Mouse (Mus musculus) CH12.LX (cell line): ENCODE data around the gene Rnf151. TPM values are rescaled to one million over a fixed set of nuclear protein-coding genes. Genes with fewer than 3 reads are reported as not detected.
A peak's percentile ranks its signal among the peaks of the same experiment; 100 is the strongest.
"Not testable (repeated sequence)": the region's sequence is repeated elsewhere in the genome, so short reads cannot be mapped to it uniquely, and the experiment has no call there.

Experiments
- DNase-seq: peaks from one replicate; pipeline ENCODE4 v3.0.0-alpha.2; 2013; ENCODE audit errors: extremely low read depth
- H3K27ac ChIP-seq: 2 replicates; pipeline ENCODE4 v1.5.1; 2012; ENCODE audit warnings: low read depth, mild to moderate bottlenecking, control low read depth, moderate library complexity; ENCODE audit not compliant: insufficient read depth
- H3K27me3 ChIP-seq: replicated peaks from 2 replicates; pipeline ENCODE3; 2012; ENCODE audit warnings: inconsistent platforms
- H3K36me3 ChIP-seq, 2 experiments: replicated peaks in 1 of 2; 2 replicates each; pipeline versions ENCODE3 to v1.6.1; 2012; ENCODE audit warnings: inconsistent platforms in 1 of 2, low read length in 1 of 2, mild to moderate bottlenecking in 1 of 2, mixed read lengths in 1 of 2, moderate library complexity in 1 of 2; ENCODE audit not compliant: control insufficient read depth in 1 of 2, insufficient read depth in 1 of 2
- H3K4me1 ChIP-seq, 2 experiments: 2 replicates each; pipeline ENCODE4 v1.6.1; 2012; ENCODE audit warnings: inconsistent platforms in 1 of 2, moderate library complexity in 1 of 2; ENCODE audit not compliant: insufficient read depth in 2 of 2, control insufficient read depth in 1 of 2
- H3K4me2 ChIP-seq: 2 replicates; pipeline ENCODE4 v1.6.1; 2012; ENCODE audit warnings: low read depth, mild to moderate bottlenecking, control low read depth; ENCODE audit not compliant: poor library complexity, insufficient read depth, severe bottlenecking
- H3K4me3 ChIP-seq, 3 experiments: fragments of 150-350 bp in 1 of 3; sonication (generic) in 1 of 3; replicated peaks in 1 of 3; 2 replicates each; pipeline versions ENCODE3 to v1.5.1; 2011 to 2012; ENCODE audit warnings: low read depth in 2 of 3, low read length in 2 of 3, mild to moderate bottlenecking in 2 of 3, moderate library complexity in 2 of 3, control low read depth in 1 of 3, improper control_type of control experiment in 1 of 3, inconsistent platforms in 1 of 3, mixed read lengths in 1 of 3; ENCODE audit not compliant: poor library complexity in 1 of 3
- H3K79me2 ChIP-seq: replicated peaks from 2 replicates; pipeline ENCODE4 v1.6.1; 2012; ENCODE audit warnings: mild to moderate bottlenecking, moderate library complexity; ENCODE audit not compliant: control insufficient read depth, poor library complexity, insufficient read depth, severe bottlenecking; ENCODE audit errors: extremely low read depth
- H3K9ac ChIP-seq: 2 replicates; pipeline ENCODE4 v1.6.1; 2012; ENCODE audit warnings: low read depth, mild to moderate bottlenecking, control low read depth, moderate library complexity; ENCODE audit not compliant: insufficient read depth
- H3K9me3 ChIP-seq: replicated peaks from 2 replicates; pipeline ENCODE3; 2012; ENCODE audit warnings: low read length, inconsistent platforms, mixed read lengths
- CHD1 ChIP-seq: IDR thresholded peaks from 2 replicates; pipeline ENCODE4 v1.6.1; 2012; ENCODE audit warnings: low read depth, low read length, improper control_type of control experiment, inconsistent platforms
- CHD2 ChIP-seq: IDR thresholded peaks from 2 replicates; pipeline ENCODE4 v1.6.1; 2011; ENCODE audit warnings: low read length, improper control_type of control experiment
- JUN ChIP-seq: IDR thresholded peaks from 2 replicates; pipeline ENCODE4 v1.6.1; 2011; ENCODE audit warnings: low read depth, mild to moderate bottlenecking, low read length, improper control_type of control experiment, moderate library complexity; ENCODE audit not compliant: insufficient read depth
- MAZ ChIP-seq: IDR thresholded peaks from 2 replicates; pipeline ENCODE4 v1.6.1; 2012; ENCODE audit warnings: low read depth, mild to moderate bottlenecking, inconsistent platforms, low read length, improper control_type of control experiment, moderate library complexity
- NRF1 ChIP-seq: IDR thresholded peaks from 2 replicates; pipeline ENCODE4 v1.6.1; 2014; ENCODE audit warnings: low read depth, mild to moderate bottlenecking, inconsistent platforms, low read length, improper control_type of control experiment, moderate library complexity
- POLR2A ChIP-seq: IDR thresholded peaks from 2 replicates; pipeline ENCODE4 v1.6.1; 2011; ENCODE audit warnings: low read depth, mild to moderate bottlenecking, improper control_type of control experiment, low read length
- POLR2AphosphoS2 ChIP-seq: IDR thresholded peaks from 2 replicates; pipeline ENCODE4 v1.6.1; 2011; ENCODE audit warnings: low read depth, low read length, improper control_type of control experiment
- ZMIZ1 ChIP-seq: IDR thresholded peaks from 2 replicates; pipeline ENCODE4 v1.6.1; 2012; ENCODE audit warnings: low read depth, mild to moderate bottlenecking, inconsistent platforms, low read length, improper control_type of control experiment
- ZNF384 ChIP-seq: IDR thresholded peaks from 2 replicates; pipeline ENCODE4 v1.6.1; 2012; ENCODE audit warnings: low read depth, low read length, improper control_type of control experiment, inconsistent platforms
- dilution Hi-C: fragments of 300-500 bp; cut with MboI; formaldehyde crosslinking; loops from 2 replicates; pipeline ENCODE4 v1.14.3; 2020; ENCODE audit warnings: low sequenced_read_pairs; ENCODE audit not compliant: extremely low pct_unique_long_range_greater_than_20kb, extremely low pct_ligation_motif_present
- in situ Hi-C: fragments of 300-500 bp; cut with MboI; formaldehyde crosslinking; loops from 3 replicates; pipeline ENCODE4 v1.14.3; 2019; ENCODE audit warnings: low sequenced_read_pairs, low pct_ligation_motif_present, low pct_unique_long_range_greater_than_20kb, mixed read lengths
- polyA plus RNA-seq: library from polyadenylated mRNA; unstranded; fragments of >175 nt; gene quantifications from 2 replicates; pipeline ENCODE4 v1.2.1, GENCODE M21; 2012; ENCODE audit warnings: low read depth; ENCODE audit not compliant: insufficient read length
- total RNA-seq, 2 experiments: library from RNA; depleted of rRNA; stranded (reverse); fragments of 300-350 nt in 1 of 2; fragments of >200 nt in 1 of 2; gene quantifications; 2 replicates each; pipeline ENCODE4 v1.2.3; 2012 to 2014

Rnf151 gene
- total and polyA plus RNA-seq, 3 experiments = 0.34 to 0.59 TPM; not detected in 1

DNA sequence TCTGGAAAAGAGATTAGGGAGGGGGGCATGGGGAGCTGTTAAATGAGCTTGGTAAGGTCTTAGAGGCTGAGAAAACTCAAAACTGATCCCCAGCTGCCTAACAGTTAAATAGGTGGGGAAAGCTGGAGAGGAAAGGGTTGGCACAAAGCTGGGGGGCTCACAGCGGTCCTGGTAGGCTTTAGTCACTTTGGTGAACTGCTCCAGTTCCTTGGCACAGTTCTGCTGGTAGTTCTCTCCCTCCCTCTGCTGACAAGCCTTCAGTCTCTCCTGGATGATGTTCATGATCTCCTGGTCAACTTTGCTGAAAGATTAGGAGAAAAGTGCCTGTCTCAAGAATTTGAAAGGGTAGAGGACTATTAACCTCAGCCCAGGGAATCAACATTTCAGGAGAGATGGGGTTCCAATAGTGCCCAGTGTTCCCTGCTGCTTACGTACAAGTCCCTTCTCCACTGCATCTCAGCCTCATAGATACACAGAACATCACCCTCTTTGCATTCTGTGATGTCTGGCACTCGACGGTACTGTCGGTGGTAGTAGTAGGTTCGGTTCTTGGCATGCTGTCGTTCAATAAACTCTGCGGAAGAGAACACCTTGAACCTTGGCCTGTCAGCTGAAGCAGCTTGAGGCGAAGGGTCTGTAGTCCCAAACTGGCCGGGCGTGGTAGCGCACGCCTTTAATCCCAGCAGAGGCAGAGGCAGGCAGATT, 4.5 kb upstream of the Rnf151 start:
- in situ Hi-C loops = no loop called here
- peak overlapping the region; percentile 20 to 64 (median 28) for H3K4me3 ChIP-seq
- TF ChIP-seq ZNF384 (no peak), CHD1 (peak; percentile 66; the same call in 1 of the 2 replicates), MAZ (0 out of 2 replicates have a peak, but pooled peaks have one; percentile 31), CHD2 (peak; percentile 20; the same call in 1 of the 2 replicates), NRF1 (0 out of 2 replicates have a peak, but pooled peaks have one; percentile 10), POLR2AphosphoS2 (peak; percentile 98), JUN (no peak), ZMIZ1 (peak; percentile 83; the same call in 1 of the 2 replicates), POLR2A (peak; percentile 63)
- H3K9ac ChIP-seq = peak overlapping the region; percentile 75
- H3K79me2 ChIP-seq = peaks cover 47% of the 10 kb centered on the region
- peaks cover 5 to 28% of the 10 kb centered on the region in 2 experiments; a peak in 3 of 4 replicates for H3K4me1 ChIP-seq
- H3K27ac ChIP-seq = peak overlapping the region; percentile 2; the same call in 1 of the 2 replicates
- H3K4me2 ChIP-seq = peak overlapping the region; percentile 98
- H3K27me3 ChIP-seq = no peaks in the 10 kb centered on the region
- peak; percentile 54 for DNase-seq
- H3K36me3 ChIP-seq = peaks cover 29 to 34% of the 10 kb centered on the region in 2 experiments
- dilution Hi-C loops = no loop called here
- no peaks in the 10 kb centered on the region for H3K9me3 ChIP-seq

GRCm38 (mm10) chr17:24721383-24721955, 3.6 kb upstream of the Rnf151 start:
- H3K9ac ChIP-seq = peak overlapping the region; percentile 75
- in situ Hi-C loops = not testable (repeated sequence)

GRCm38 (mm10) chr17:24720616-24721015, 2.8 kb upstream of the Rnf151 start:
- Histone ChIP-seq H3K4me2 (peak overlapping the region; percentile 70), H3K36me3 (peaks cover 35 to 52% of the 10 kb centered on the region in 2 experiments), H3K4me1 (peaks cover 5 to 31% of the 10 kb centered on the region in 2 experiments; a peak in 3 of 4 replicates), H3K27ac (peak overlapping the region; percentile 64), H3K9ac (peak overlapping the region; percentile 97), H3K4me3 (peak overlapping the region; percentile 65 to 99 (median 78)), H3K79me2 (peaks cover 47% of the 10 kb centered on the region)
- dilution Hi-C loops, H3K9me3 ChIP-seq, DNase-seq, in situ Hi-C loops, H3K27me3 ChIP-seq: not testable (repeated sequence)

More at GRCm38 (mm10) chr17:24721383-24721955, 3.6 kb upstream of the Rnf151 start:
- dilution Hi-C loops, H3K27me3 ChIP-seq, H3K9me3 ChIP-seq, DNase-seq: not testable (repeated sequence)
- Histone ChIP-seq H3K4me2 (peak overlapping the region; percentile 98), H3K4me3 (peak overlapping the region; percentile 52 to 65 (median 64)), H3K36me3 (peaks cover 29 to 43% of the 10 kb centered on the region in 2 experiments), H3K79me2 (peaks cover 47% of the 10 kb centered on the region), H3K27ac (0 out of 2 replicates have a peak overlapping the region, but pooled peaks have one; percentile 15), H3K4me1 (peaks cover 5 to 31% of the 10 kb centered on the region in 2 experiments; a peak in 3 of 4 replicates)
